Mouse (Mus musculus) granulocyte monocyte progenitor cell, adult 5-6 weeks (primary cell): ENCODE results near the gene Cdk5r1. TPM values are rescaled to one million over a fixed set of nuclear protein-coding genes. Genes with fewer than 3 reads are reported as not detected.
A peak's percentile ranks its signal among the peaks of the same experiment; 100 is the strongest.

Experiments used
- ATAC-seq: replicated peaks from 2 replicates; pipeline ENCODE4 v1.8.0; 2016; ENCODE audit warnings: mild to moderate bottlenecking, moderate TSS enrichment, inconsistent platforms; ENCODE audit not compliant: poor library complexity, severe bottlenecking
- total RNA-seq, 2 experiments: library from RNA; stranded (forward) in 1 of 2; stranded (reverse) in 1 of 2; fragments of 200-712, 200-1000 nt in 1 of 2; fragments of >200 nt in 1 of 2; fragmentation: Nextera tagmentation in 1 of 2; gene quantifications; 2 replicates each; pipeline ENCODE4 v1.2.3; 2014 to 2017

Gene Cdk5r1
- total RNA-seq, 2 experiments from 2014 or later = 6.3 to 15.1 TPM

- ATAC-seq = no peak
Measured at GRCm38 (mm10) chr11:80499550-80499952, 22.7 kb downstream of the Cdk5r1 start.

DNA sequence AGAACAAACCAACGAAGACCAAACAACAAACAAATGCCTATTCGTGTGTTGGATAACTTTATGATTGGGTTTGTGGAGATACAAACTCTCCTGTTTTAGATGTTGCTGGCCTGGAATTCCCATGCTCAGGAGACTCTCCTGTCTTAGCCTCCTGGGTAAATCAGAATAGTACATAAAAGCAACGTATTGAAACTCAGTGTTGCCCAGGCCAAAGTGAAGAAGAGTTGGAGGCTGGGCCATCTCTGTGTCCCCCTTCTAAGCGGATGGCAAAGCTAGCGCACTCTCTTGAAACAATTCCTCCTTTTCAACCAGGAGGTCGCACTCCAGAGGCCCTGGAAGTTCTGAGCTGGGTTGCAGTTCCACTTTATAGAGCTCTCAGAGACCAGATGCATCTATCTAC, 26.5 kb downstream of the Cdk5r1 start:
- no peak for ATAC-seq

DNA sequence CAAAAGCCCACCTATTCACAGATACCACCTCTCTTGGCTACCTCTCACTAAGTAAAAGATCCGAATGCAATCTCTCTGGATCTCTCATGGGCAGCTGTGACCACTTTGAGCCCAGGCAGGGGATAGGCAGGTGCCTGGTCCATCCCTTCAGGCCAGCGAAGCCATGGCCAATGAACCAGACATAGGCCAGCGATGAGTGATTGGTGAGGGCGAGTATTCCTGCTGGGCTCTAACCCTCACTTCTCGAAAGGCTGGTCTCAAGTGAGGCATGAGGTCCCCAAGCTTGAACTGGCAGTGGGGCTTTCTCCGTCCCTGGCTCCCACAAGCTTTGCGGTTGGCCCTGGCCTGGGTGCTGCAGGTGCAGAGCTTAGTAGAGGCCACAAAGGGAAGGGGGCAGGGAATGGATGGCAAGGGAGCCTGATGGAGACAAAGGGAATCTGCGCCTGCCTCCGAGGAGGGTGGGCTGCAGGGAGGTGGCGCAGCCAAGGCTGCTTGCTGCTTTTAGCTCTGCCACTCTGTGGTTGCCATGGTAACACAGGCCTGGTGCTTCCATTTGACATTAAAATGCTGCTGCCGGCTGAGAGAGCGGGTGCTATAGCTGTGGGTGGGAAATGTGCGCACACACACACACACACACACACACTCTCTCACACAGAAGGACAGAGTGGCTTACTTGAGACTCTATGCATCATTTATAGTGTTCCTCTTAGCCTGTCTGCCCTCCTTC, 27.1 kb downstream of the Cdk5r1 start:
- no peak for ATAC-seq

DNA sequence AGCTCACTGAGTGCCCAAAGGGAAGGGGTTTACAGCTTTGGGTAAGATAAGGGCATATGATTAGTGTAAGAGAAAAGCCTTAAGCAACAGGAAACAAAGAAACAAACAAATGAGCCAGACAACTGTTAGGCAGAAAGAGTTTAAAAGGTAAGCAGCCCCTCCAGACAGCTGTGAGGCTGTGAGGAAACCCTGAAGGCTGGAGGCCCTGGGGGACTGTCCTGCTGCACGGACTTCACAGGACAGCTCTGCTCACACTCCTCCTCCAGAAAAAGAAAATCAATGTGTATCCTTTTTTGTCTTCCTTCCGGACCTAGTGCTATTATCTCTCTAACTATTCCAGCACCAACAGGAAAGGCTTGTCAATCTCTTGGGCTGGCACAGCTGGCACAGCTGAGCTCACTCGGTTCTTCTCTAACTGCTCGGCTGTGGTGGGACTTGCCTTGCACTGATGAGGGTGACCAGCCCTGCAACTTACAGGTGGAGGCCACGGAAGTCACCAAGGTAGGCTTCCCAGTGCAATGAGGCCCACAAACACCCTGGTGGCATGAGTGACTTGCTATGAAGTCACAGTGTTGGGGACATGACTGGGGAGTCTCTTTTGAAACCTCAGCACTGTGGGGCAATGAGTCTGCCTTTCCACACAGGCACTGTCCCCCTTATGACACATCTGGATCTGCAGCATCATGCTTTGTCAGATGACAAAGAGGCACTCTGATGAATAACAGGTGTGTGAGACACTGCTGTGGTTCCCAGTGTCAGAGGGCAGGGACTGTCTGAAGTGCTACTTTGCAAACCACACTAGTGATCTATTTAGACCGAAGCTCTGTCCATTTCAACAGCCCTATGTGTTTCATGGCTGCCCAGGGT, 27.9 kb downstream of the Cdk5r1 start:
- ATAC-seq = peak; percentile 83

- ATAC-seq = no peak
Measured at GRCm38 (mm10) chr11:80505581-80505980, 28.8 kb downstream of the Cdk5r1 start.

DNA sequence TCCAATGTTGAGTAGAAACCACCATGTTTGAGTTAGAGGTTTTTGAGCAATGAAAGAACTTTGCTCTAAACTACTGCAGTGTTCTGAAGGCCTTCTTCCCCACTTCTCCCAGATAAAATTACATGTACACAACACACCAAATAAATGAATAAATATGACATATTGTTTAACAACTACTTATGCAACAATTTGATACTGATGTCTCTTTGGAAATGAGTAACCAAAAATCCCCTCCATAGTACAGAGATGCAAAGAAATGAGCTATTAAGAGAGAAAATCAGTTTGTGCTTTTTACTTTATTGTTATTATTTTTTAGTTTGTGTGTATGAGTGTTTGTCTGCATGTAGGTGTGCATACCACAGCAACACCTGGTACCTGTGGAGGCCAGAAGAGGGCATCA, 29.7 kb downstream of the Cdk5r1 start:
- ATAC-seq = no peak

- ATAC-seq = no peak
Measured at GRCm38 (mm10) chr11:80507791-80508190, 31.0 kb downstream of the Cdk5r1 start.

GRCm38 (mm10) chr11:80508361-80509175, 31.7 kb downstream of the Cdk5r1 start:
- peak; percentile 44 for ATAC-seq

GRCm38 (mm10) chr11:80509176-80509506, 32.3 kb downstream of the Cdk5r1 start:
- ATAC-seq = no peak

- ATAC-seq = no peak
Measured at GRCm38 (mm10) chr11:80510124-80510523, 33.3 kb downstream of the Cdk5r1 start.

- ATAC-seq = no peak
Measured at GRCm38 (mm10) chr11:80512313-80513056, 35.7 kb downstream of the Cdk5r1 start.

- ATAC-seq = no peak
Measured at GRCm38 (mm10) chr11:80513796-80514195, 37.0 kb downstream of the Cdk5r1 start.

DNA sequence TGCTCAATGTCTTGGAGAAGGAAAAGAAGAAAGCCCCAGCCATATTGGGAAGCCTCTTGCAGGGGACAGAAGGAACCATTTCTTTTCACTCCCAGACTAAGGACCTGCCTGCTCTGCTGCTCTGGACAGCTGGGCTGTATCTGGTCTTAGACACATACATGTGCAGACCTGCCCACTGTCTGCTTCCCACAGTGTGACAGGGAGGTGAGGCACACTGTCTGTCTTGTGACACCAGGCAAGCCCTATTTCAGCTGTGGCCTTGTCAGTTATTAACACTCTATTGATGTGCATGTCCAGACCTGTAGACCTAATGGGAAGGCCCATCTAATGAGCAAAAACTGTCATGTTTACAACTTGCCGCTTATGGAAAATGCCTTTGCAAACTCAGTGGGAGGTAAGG, 38.5 kb downstream of the Cdk5r1 start:
- no peak for ATAC-seq

DNA sequence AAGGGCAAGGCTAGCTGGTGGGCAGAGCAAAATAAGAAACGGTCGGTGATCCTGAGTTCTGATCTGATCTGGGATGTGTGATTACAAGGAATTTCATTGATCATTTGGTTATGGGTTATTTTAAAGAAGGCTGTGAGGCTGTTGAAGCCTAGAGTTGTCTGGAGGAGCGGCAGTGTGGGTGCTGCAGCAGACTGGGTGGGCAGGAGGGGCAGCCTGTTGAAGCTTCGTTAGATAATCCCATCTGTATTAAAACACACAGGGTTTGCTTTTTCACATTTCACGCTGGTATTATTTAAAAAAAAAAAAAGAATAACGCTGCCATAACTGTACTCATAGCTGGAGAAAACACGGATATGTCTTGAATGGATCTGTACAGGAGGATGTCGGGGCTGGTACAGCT, 39.1 kb downstream of the Cdk5r1 start:
- ATAC-seq = no peak

GRCm38 (mm10) chr11:80518421-80519367, 41.9 kb downstream of the Cdk5r1 start:
- no peak for ATAC-seq

DNA sequence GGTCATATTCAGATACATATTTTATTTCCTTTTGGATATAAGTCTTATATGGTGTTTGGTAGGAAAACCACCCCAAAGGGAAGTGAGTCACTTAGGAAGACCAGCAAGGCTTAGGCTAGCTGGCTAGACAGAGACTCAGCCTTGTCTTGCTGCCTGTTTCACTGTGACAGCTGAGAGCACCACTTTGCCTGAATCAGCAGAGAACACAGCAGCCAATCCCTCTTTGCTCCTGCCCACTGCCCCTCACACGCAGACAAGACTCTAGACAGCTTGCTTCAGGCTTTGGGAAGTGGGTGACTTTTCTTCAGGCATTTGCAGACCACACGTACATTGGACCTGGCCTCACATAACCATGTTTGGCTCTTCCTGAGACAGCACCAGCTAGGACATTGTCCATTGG, 44.3 kb downstream of the Cdk5r1 start:
- ATAC-seq = no peak

DNA sequence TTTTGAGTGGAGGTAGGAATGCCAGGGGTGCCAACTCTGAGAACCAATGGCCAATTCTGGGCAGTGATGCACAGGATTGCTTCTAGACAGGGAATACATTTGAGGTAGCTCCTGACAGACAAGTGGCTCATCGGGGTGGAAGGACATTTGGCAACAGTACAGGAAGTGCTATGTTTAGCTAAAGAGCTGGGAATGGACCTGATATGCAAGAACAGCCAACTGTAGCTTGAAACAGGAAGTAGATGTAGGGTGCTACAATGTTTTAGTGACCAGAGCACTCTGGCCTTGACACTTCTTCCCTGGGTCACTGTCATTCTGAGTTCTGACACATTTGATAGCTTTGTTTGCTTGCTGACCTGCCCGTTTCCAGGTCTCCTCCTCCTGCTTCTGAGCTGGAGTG, 46.0 kb downstream of the Cdk5r1 start:
- ATAC-seq = peak; percentile 79

- ATAC-seq = no peak
Measured at GRCm38 (mm10) chr11:80523410-80523809, 46.6 kb downstream of the Cdk5r1 start.

GRCm38 (mm10) chr11:80524213-80524612, 47.4 kb downstream of the Cdk5r1 start:
- ATAC-seq = 0 out of 2 replicates have a peak, but pooled peaks have one; percentile 7
